Mouse (Mus musculus): Measurements from ENCODE around the gene Ramp1. TPM values are rescaled to one million over a fixed set of nuclear protein-coding genes. Genes with fewer than 3 reads are reported as not detected.
A peak's percentile ranks its signal among the peaks of the same experiment; 100 is the strongest.

The Ramp1 gene
- total RNA-seq (2021): 10 to 100 TPM; 20.0 to 20.2 TPM

GRCm38 (mm10) chr1:91179533-91180173 lies at the start of gene Ramp1:
Gene Ramp1 (plus strand): TSS chr1:91179822.
- intact Hi-C loops (cut with DNase I): loop anchor here (1.0 to 5.0 kb wide), 3 partner anchors 32 to 207 kb away; no protein-coding TSS in a partner anchor
- peak; percentile 57 to 66 for DNase-seq

- intact Hi-C loops (cut with DNase I): no loop called here
- DNase-seq: no peak
Measured at GRCm38 (mm10) chr1:91137036-91137435, 42.6 kb upstream of the Ramp1 start.

GRCm38 (mm10) chr1:91144813-91145212 lies 34.8 kb upstream of the Ramp1 start, which contains the start of gene Rbm44:
Gene Rbm44 (plus strand): TSS chr1:91145089.
- DNase-seq: no peak
- intact Hi-C loops (cut with DNase I): no loop called here

- intact Hi-C loops (cut with DNase I): no loop called here
- no peak for DNase-seq
Measured at GRCm38 (mm10) chr1:91151509-91151908, 28.1 kb upstream of the Ramp1 start.

GRCm38 (mm10) chr1:91166798-91167197 lies 12.8 kb upstream of the Ramp1 start:
- DNase-seq: no peak
- intact Hi-C loops (cut with DNase I): no loop called here

GRCm38 (mm10) chr1:91169157-91169556 lies 10.5 kb upstream of the Ramp1 start:
- no peak for DNase-seq
- intact Hi-C loops (cut with DNase I): no loop called here

GRCm38 (mm10) chr1:91174796-91175195 lies 4.8 kb upstream of the Ramp1 start:
- no peak for DNase-seq

GRCm38 (mm10) chr1:91176026-91176425 lies 3.6 kb upstream of the Ramp1 start:
- intact Hi-C loops (cut with DNase I): no loop called here
- DNase-seq: no peak

More at GRCm38 (mm10) chr1:91174796-91175195, 4.8 kb upstream of the Ramp1 start:
- intact Hi-C loops (cut with DNase I): loop anchor here (5.0 kb wide), 1 partner anchor 57 kb away; no protein-coding TSS in a partner anchor

GRCm38 (mm10) chr1:91176871-91177270 lies 2.8 kb upstream of the Ramp1 start:
- intact Hi-C loops (cut with DNase I): no loop called here
- peak; percentile 58 to 62 for DNase-seq

GRCm38 (mm10) chr1:91179086-91179485 lies 536 bp upstream of the Ramp1 start:
- DNase-seq: peak; percentile 82 to 84
- intact Hi-C loops (cut with DNase I): loop anchor here (1.0 kb wide), 2 partner anchors 32 to 60 kb away; no protein-coding TSS in a partner anchor

GRCm38 (mm10) chr1:91180174-91180565 lies 548 bp downstream of the Ramp1 start:
- intact Hi-C loops (cut with DNase I): loop anchor here (5.0 kb wide), 1 partner anchor 208 kb away; no protein-coding TSS in a partner anchor
- DNase-seq: no peak

- DNase-seq: peak in 1 of 2 experiments; percentile 30
- intact Hi-C loops (cut with DNase I): loop anchor here (5.0 kb wide), 1 partner anchor 208 kb away; no protein-coding TSS in a partner anchor
Measured at GRCm38 (mm10) chr1:91180723-91181122, 1.1 kb downstream of the Ramp1 start.

GRCm38 (mm10) chr1:91181261-91181660 lies 1.6 kb downstream of the Ramp1 start:
- intact Hi-C loops (cut with DNase I): loop anchor here (5.0 kb wide), 1 partner anchor 209 kb away; no protein-coding TSS in a partner anchor
- no peak for DNase-seq

- DNase-seq: peak in 1 of 2 experiments; percentile 39
- intact Hi-C loops (cut with DNase I): loop anchor here (5.0 kb wide), 1 partner anchor 210 kb away; no protein-coding TSS in a partner anchor
Measured at GRCm38 (mm10) chr1:91181784-91182450, 2.3 kb downstream of the Ramp1 start.

- DNase-seq: no peak
- intact Hi-C loops (cut with DNase I): loop anchor here (5.0 kb wide), 1 partner anchor 211 kb away; no protein-coding TSS in a partner anchor
Measured at GRCm38 (mm10) chr1:91183305-91183704, 3.7 kb downstream of the Ramp1 start.

- intact Hi-C loops (cut with DNase I): no loop called here
- no peak for DNase-seq
Measured at GRCm38 (mm10) chr1:91186677-91187076, 7.1 kb downstream of the Ramp1 start.

GRCm38 (mm10) chr1:91187315-91187714 lies 7.7 kb downstream of the Ramp1 start:
- DNase-seq: no peak
- intact Hi-C loops (cut with DNase I): no loop called here

GRCm38 (mm10) chr1:91187786-91188640 lies 8.4 kb downstream of the Ramp1 start:
- no peak for DNase-seq
- intact Hi-C loops (cut with DNase I): no loop called here

GRCm38 (mm10) chr1:91188851-91189460 lies 9.3 kb downstream of the Ramp1 start:
- intact Hi-C loops (cut with DNase I): no loop called here
- DNase-seq: no peak

GRCm38 (mm10) chr1:91192184-91192583 lies 12.6 kb downstream of the Ramp1 start:
- intact Hi-C loops (cut with DNase I): no loop called here
- DNase-seq: no peak

All from heart, postnatal 10 days (tissue).